Mouse (Mus musculus): Measurements from ENCODE around the gene Insl6. TPM values are rescaled to one million over a fixed set of nuclear protein-coding genes. Genes with fewer than 3 reads are reported as not detected.

Insl6 gene
- 1.4 and 2.9 TPM in 2 replicates for polyA plus RNA-seq (2021; fragmentation: Nextera tagmentation)
- long read RNA-seq, experiment 1, partial matches to known transcripts: 0 of 2 reads
- long read RNA-seq, experiment 1, other reads (novel, unspliced or antisense): 0 of 2 reads
- long read RNA-seq, experiment 2, partial matches to known transcripts: 0 of 3 reads
- long read RNA-seq, experiment 2, other reads (novel, unspliced or antisense): 0 of 3 reads

DNA sequence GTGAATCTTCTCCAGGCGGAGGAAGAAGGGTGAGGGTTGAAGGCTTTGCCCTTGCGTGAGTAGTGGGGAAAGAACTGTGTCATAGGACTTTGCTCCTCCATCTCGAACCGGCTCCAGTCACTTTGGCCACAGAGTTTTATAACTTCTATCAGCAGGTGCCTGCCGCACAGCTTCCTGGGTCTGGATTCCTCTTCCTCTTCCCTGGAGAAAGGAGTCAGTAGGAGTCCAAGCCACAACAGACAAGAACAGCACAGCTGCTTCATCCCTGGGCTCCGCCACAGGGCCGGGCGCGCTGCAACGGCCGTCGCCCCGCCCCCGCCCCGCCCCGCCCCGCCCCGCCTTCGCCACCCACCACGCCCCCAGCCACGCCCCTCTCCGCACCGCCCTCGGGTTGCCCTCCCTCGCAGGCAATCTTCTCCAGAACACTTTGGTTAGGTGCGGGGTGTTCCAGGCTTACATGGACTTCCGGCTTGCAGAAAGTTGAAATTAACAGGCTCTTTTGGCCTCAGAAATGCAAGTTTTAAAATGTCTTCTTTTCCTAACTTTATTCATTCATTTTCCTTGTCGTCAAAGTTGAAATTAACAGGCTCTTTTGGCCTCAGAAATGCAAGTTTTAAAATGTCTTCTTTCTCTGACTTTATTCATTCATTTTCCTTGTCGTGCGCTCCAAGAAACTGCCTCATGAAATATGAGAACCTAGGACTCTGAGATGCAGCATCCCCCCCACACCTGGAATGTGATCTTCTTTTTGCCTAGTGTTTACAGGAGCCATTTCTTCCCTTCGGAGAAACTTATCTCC lies at the start of gene Insl6:
Gene Insl6, minus strand, starts transcription at position 304 of the 799 bp plus-strand sequence.

GRCm38 (mm10) chr19:29366969-29367622 lies 41.9 kb upstream of the Insl6 start, which contains the start of the genes Plgrkt and Cd274:
TSS of gene Plgrkt (minus strand) at chr19:29367390.
TSS of gene Cd274 (plus strand) at chr19:29367455.

GRCm38 (mm10) chr19:29334068-29334745 lies 9.1 kb upstream of the Insl6 start, which contains the start of gene Rln1:
TSS of gene Rln1 (minus strand) at chr19:29334670.

Other genes starting within 250 kb of the Insl6 start
- 22.7 and 23.7 TPM in 2 replicates for gene Rcl1, start 224.0 kb downstream of the Insl6 start, polyA plus RNA-seq (2021; fragmentation: Nextera tagmentation)
- gene Jak2, start 73.5 kb downstream of the Insl6 start, polyA plus RNA-seq (2021; fragmentation: Nextera tagmentation): 2.5 and 3.3 TPM in 2 replicates
- 0.78 and 2.2 TPM in 2 replicates for gene Rln1, start 9.3 kb upstream of the Insl6 start, polyA plus RNA-seq (2021; fragmentation: Nextera tagmentation)
- 23.9 and 24.1 TPM in 2 replicates for gene Plgrkt, start 42.0 kb upstream of the Insl6 start, polyA plus RNA-seq (2021; fragmentation: Nextera tagmentation)
- 1.1 and 1.2 TPM in 2 replicates for gene Cd274, start 42.1 kb upstream of the Insl6 start, polyA plus RNA-seq (2021; fragmentation: Nextera tagmentation)
- 0.06 TPM in 1 of 2 replicates, not detected in the other for gene Pdcd1lg2, start 85.6 kb upstream of the Insl6 start, polyA plus RNA-seq (2021; fragmentation: Nextera tagmentation)
- 7.2 and 9.7 TPM in 2 replicates for gene Ric1, start 196.9 kb upstream of the Insl6 start, polyA plus RNA-seq (2021; fragmentation: Nextera tagmentation)